Mouse (Mus musculus): Measurements from ENCODE around the gene Gm20605. TPM values are rescaled to one million over a fixed set of nuclear protein-coding genes. Genes with fewer than 3 reads are reported as not detected.

Gm20605 gene
- total and polyA plus RNA-seq, 3 experiments, result 1.1 to 9.0 (median 1.1) TPM

GRCm38 (mm10) chr5:137596601-137597261, 32.2 kb upstream of the Gm20605 start:
- TF ChIP-seq E2F4 (IDR thresholded peaks at IDR 0.05; ENCODE audit: insufficient replicate concordance, low read depth, low read length) (no peak), GABPA (IDR thresholded peaks at IDR 0.05; ENCODE audit: insufficient replicate concordance, low read depth, low read length) (no peak), POLR2A (IDR thresholded peaks at IDR 0.05; ENCODE audit: low read depth, low read length) (no peak), RCOR1 (conservative IDR thresholded peaks at IDR 0.05; ENCODE audit: low read depth, low read length) (no peak), USF1 (IDR thresholded peaks at IDR 0.05; ENCODE audit: low read depth, low read length) (no peak), CTCF (conservative IDR thresholded peaks at IDR 0.05 in 1 of 2, IDR thresholded peaks at IDR 0.05 in 1 of 2; ENCODE audit: low read depth in 2 of 2, low read length in 2 of 2) (no peak), KAT2A (IDR thresholded peaks at IDR 0.05; ENCODE audit: insufficient replicate concordance, low read length) (no peak), RAD21 (IDR thresholded peaks at IDR 0.05; ENCODE audit: low read depth, low read length) (no peak), POLR2AphosphoS2 (IDR thresholded peaks at IDR 0.05; ENCODE audit: low read depth, low read length) (no peak), JUN (IDR thresholded peaks at IDR 0.05; ENCODE audit: insufficient read depth, low read depth, low read length) (no peak)
- DNase-seq (ENCODE audit: extremely low read depth), result no peak
- H3K9ac ChIP-seq (ENCODE audit: insufficient read depth, low read depth), result no peak overlapping the region

GRCm38 (mm10) chr5:137597625-137598024, 31.4 kb upstream of the Gm20605 start:
- dilution Hi-C loops (cut with MboI; ENCODE audit: extremely low pct_ligation_motif_present, extremely low pct_unique_long_range_greater_than_20kb, low sequenced_read_pairs), result no loop called here
- Histone ChIP-seq H3K9ac (ENCODE audit: insufficient read depth, low read depth) (no peak overlapping the region), H3K36me3 (replicated peaks in 1 of 2; ENCODE audit: control insufficient read depth in 1 of 2, insufficient read depth in 1 of 2, low read length in 1 of 2) (peaks cover 12 to 22% of the 10 kb centered on the region in 2 experiments), H3K4me3 (replicated peaks in 1 of 3; ENCODE audit: low read depth in 2 of 3, low read length in 2 of 3, poor library complexity in 1 of 3) (no peak overlapping the region), H3K9me3 (replicated peaks; ENCODE audit: low read length) (no peaks in the 10 kb centered on the region), H3K79me2 (replicated peaks; ENCODE audit: control insufficient read depth, extremely low read depth, insufficient read depth, poor library complexity, severe bottlenecking) (peaks cover 2% of the 10 kb centered on the region; the same call in 1 of the 2 replicates), H3K4me2 (ENCODE audit: insufficient read depth, low read depth, poor library complexity, severe bottlenecking) (no peak overlapping the region), H3K4me1 (ENCODE audit: control insufficient read depth in 1 of 2, insufficient read depth in 2 of 2) (peaks cover 12 to 19% of the 10 kb centered on the region in 2 experiments), H3K27ac (ENCODE audit: insufficient read depth, low read depth) (no peak overlapping the region), H3K27me3 (replicated peaks) (no peaks in the 10 kb centered on the region)
- in situ Hi-C loops (cut with MboI; ENCODE audit: low pct_ligation_motif_present, low pct_unique_long_range_greater_than_20kb, low sequenced_read_pairs), result no loop called here
- no peak for TF ChIP-seq MXI1 (IDR thresholded peaks at IDR 0.05; ENCODE audit: low read depth, low read length)
- no peak for DNase-seq (ENCODE audit: extremely low read depth)

More at GRCm38 (mm10) chr5:137596601-137597261, 32.2 kb upstream of the Gm20605 start:
- H3K9me3 ChIP-seq (replicated peaks; ENCODE audit: low read length), result no peaks in the 10 kb centered on the region
- H3K4me3 ChIP-seq (replicated peaks in 1 of 3; ENCODE audit: low read depth in 2 of 3, low read length in 2 of 3, poor library complexity in 1 of 3), result no peak overlapping the region
- H3K79me2 ChIP-seq (replicated peaks; ENCODE audit: control insufficient read depth, extremely low read depth, insufficient read depth, poor library complexity, severe bottlenecking), result no peaks in the 10 kb centered on the region
- dilution Hi-C loops (cut with MboI; ENCODE audit: extremely low pct_ligation_motif_present, extremely low pct_unique_long_range_greater_than_20kb, low sequenced_read_pairs), result no loop called here
- H3K36me3 ChIP-seq (replicated peaks in 1 of 2; ENCODE audit: control insufficient read depth in 1 of 2, insufficient read depth in 1 of 2, low read length in 1 of 2), result peaks cover 12 to 22% of the 10 kb centered on the region in 2 experiments
- in situ Hi-C loops (cut with MboI; ENCODE audit: low pct_ligation_motif_present, low pct_unique_long_range_greater_than_20kb, low sequenced_read_pairs), result no loop called here
- no peak overlapping the region for H3K4me2 ChIP-seq (ENCODE audit: insufficient read depth, low read depth, poor library complexity, severe bottlenecking)
- H3K4me1 ChIP-seq (ENCODE audit: control insufficient read depth in 1 of 2, insufficient read depth in 2 of 2), result peaks cover 8 to 13% of the 10 kb centered on the region in 2 experiments
- H3K27ac ChIP-seq (ENCODE audit: insufficient read depth, low read depth), result no peak overlapping the region
- H3K27me3 ChIP-seq (replicated peaks), result no peaks in the 10 kb centered on the region

- no peak overlapping the region for H3K4me2 ChIP-seq (ENCODE audit: insufficient read depth, low read depth, poor library complexity, severe bottlenecking)
- TF ChIP-seq ZC3H11A (IDR thresholded peaks at IDR 0.05; ENCODE audit: low read depth, low read length) (no peak), NELFE (IDR thresholded peaks at IDR 0.05; ENCODE audit: low read depth, low read length) (no peak), POLR2AphosphoS2 (IDR thresholded peaks at IDR 0.05; ENCODE audit: low read depth, low read length) (no peak), IRF4 (IDR thresholded peaks at IDR 0.05; ENCODE audit: low read depth, low read length) (no peak), MAFK (IDR thresholded peaks at IDR 0.05; ENCODE audit: insufficient replicate concordance, low read length) (no peak), JUND (conservative IDR thresholded peaks at IDR 0.05; ENCODE audit: low read depth, low read length) (no peak), ELF1 (IDR thresholded peaks at IDR 0.05; ENCODE audit: low read depth, low read length) (no peak), E2F4 (IDR thresholded peaks at IDR 0.05; ENCODE audit: insufficient replicate concordance, low read depth, low read length) (no peak), ZNF384 (IDR thresholded peaks at IDR 0.05; ENCODE audit: low read depth, low read length) (no peak), ZKSCAN1 (IDR thresholded peaks at IDR 0.05; ENCODE audit: borderline replicate concordance, low read depth, low read length) (no peak), MYC (IDR thresholded peaks at IDR 0.05; ENCODE audit: low read depth, low read length) (no peak), CTCF (conservative IDR thresholded peaks at IDR 0.05 in 1 of 2, IDR thresholded peaks at IDR 0.05 in 1 of 2; ENCODE audit: low read depth in 2 of 2, low read length in 2 of 2) (no peak), MAX (IDR thresholded peaks at IDR 0.05; ENCODE audit: low read length) (no peak)
- H3K36me3 ChIP-seq (replicated peaks in 1 of 2; ENCODE audit: control insufficient read depth in 1 of 2, insufficient read depth in 1 of 2, low read length in 1 of 2), result peaks cover 12 to 22% of the 10 kb centered on the region in 2 experiments
- no peak overlapping the region for H3K27ac ChIP-seq (ENCODE audit: insufficient read depth, low read depth)
- peaks cover 3% of the 10 kb centered on the region; the same call in 1 of the 2 replicates for H3K79me2 ChIP-seq (replicated peaks; ENCODE audit: control insufficient read depth, extremely low read depth, insufficient read depth, poor library complexity, severe bottlenecking)
- peaks cover 13 to 24% of the 10 kb centered on the region in 2 experiments for H3K4me1 ChIP-seq (ENCODE audit: control insufficient read depth in 1 of 2, insufficient read depth in 2 of 2)
- H3K9ac ChIP-seq (ENCODE audit: insufficient read depth, low read depth), result no peak overlapping the region
- H3K4me3 ChIP-seq (replicated peaks in 1 of 3; ENCODE audit: low read depth in 2 of 3, low read length in 2 of 3, poor library complexity in 1 of 3), result no peak overlapping the region
- H3K9me3 ChIP-seq (replicated peaks; ENCODE audit: low read length), result no peaks in the 10 kb centered on the region
- H3K27me3 ChIP-seq (replicated peaks), result no peaks in the 10 kb centered on the region
- in situ Hi-C loops (cut with MboI; ENCODE audit: low pct_ligation_motif_present, low pct_unique_long_range_greater_than_20kb, low sequenced_read_pairs), result no loop called here
- dilution Hi-C loops (cut with MboI; ENCODE audit: extremely low pct_ligation_motif_present, extremely low pct_unique_long_range_greater_than_20kb, low sequenced_read_pairs), result no loop called here
- no peak for DNase-seq (ENCODE audit: extremely low read depth)
These were observed 30.7 kb upstream of the Gm20605 start for GRCm38 (mm10) chr5:137598100-137598826.

Data from CH12.LX (cell line).